Comparison of ENCODE assay signal across 24 mouse cellular contexts in the genomic region with DNA sequence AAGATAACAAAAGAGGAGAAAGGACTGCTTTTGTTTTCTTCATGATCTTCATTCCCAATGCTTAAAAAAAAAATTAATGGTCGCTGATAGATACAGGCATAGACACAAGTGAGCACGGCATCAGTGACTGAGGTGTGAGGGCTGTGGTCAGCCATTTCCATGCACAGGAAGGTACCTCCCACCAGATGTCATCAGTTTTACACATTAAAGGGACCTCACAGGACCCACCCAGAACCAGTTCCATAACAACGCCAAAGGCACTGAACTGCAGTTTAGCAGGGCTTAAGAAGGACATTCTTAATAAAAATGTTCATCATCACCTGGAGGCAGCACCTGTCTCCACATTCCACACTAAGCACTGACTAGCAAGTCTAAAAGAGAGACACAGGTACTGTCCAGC. TPM values are rescaled to one million over a fixed set of nuclear protein-coding genes. Genes with fewer than 3 reads are reported as not detected.
"Had no signal": no experiment of that assay in that cellular context is flagged by ENCODE, and none has a peak within 500 bp of the region (broad histone marks: within the 10 kb centered on the region; RNA-seq: fewer than 3 reads in every experiment).

No protein-coding gene starts in this region.

- H3K4me2 ChIP-seq: lung, embryonic 14.5 days; midbrain, embryonic 12.5 days; neural tube, embryonic 13.5 days; neural tube, embryonic 15.5 days; stomach, embryonic 15.5 days had no signal

- H3K4me1 ChIP-seq: megakaryocyte, embryonic 14.5 days; midbrain, embryonic 12.5 days; neural tube, embryonic 13.5 days; neural tube, embryonic 15.5 days; stomach, embryonic 15.5 days had no signal

- H3K27ac ChIP-seq: liver, embryonic 14.5 days; midbrain, embryonic 12.5 days; neural tube, embryonic 13.5 days; neural tube, embryonic 15.5 days; stomach, embryonic 15.5 days; stomach, postnatal 0 days had no signal

- H3K9ac ChIP-seq: liver, embryonic 14.5 days; lung, embryonic 14.5 days; midbrain, embryonic 12.5 days; neural tube, embryonic 13.5 days; neural tube, embryonic 15.5 days; stomach, embryonic 15.5 days had no signal

- H3K9me3 ChIP-seq: megakaryocyte, embryonic 14.5 days; midbrain, embryonic 12.5 days; neural tube, embryonic 13.5 days; neural tube, embryonic 15.5 days; stomach, embryonic 15.5 days had no signal

- DNase-seq: lung, adult 18-20 months; lung, embryonic 14.5 days; lung, postnatal 10 days; lung, postnatal 4 days; midbrain, embryonic 14.5 days; retina, postnatal 1 day; right cerebral cortex, adult 18-20 months; right cerebral cortex, postnatal 25 days; right cerebral cortex, postnatal 4 days; spleen, adult 18-20 months; thymus, adult 2 months; thymus, postnatal 25 days had no signal

- H3K4me3 ChIP-seq: megakaryocyte, embryonic 14.5 days; midbrain, embryonic 12.5 days; neural tube, embryonic 13.5 days; neural tube, embryonic 15.5 days; stomach, embryonic 15.5 days had no signal

- H3K27me3 ChIP-seq: neural tube, embryonic 13.5 days; stomach, embryonic 15.5 days had no signal

- H3K36me3 ChIP-seq: midbrain, embryonic 12.5 days; neural tube, embryonic 13.5 days; neural tube, embryonic 15.5 days; stomach, embryonic 15.5 days had no signal

RNA-seq across cellular contexts. Expression of gene Emx1, which starts 39.6 kb away (rescaled TPM):
- total RNA-seq: monocyte, adult 5-6 weeks had no signal
- polyA plus RNA-seq: liver, embryonic 16.5 days; lung, embryonic 14.5 days; lung, embryonic 16.5 days; neural tube, embryonic 11.5 days; neural tube, embryonic 13.5 days; neural tube, embryonic 15.5 days; small intestine, adult 2 months; stomach, embryonic 15.5 days; stomach, postnatal 0 days had no signal
